Mouse (Mus musculus) layer of hippocampus, adult 9-10 months (tissue): Measurements from ENCODE around the gene Gja6.

Experiments used
- DNase-seq: peaks from one replicate; pipeline ENCODE4 v3.0.0; 2022; ENCODE audit warnings: low spot score

The Gja6 gene

DNA sequence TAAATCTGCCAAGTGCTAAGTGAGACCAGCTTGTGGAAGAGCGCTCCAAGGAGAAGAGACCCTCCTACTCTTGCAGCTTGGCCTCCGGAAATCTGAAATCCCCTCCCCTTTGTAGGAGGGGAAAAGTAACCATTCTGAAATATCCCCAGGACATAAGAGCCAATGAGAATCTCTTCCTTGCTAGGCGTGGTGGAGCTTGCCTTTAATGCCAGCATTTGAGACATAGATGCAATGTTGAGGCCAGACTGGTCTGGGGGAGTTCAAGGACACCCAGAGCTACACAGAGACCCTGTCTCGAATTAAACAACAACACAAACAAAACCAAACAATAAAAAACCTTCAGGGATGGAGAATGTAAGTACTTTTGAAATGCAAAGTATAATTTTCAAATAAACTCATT is at the start of gene Gja6:
Gene Gja6 (minus strand): TSS at position 101 of the 400 bp plus-strand sequence.
- no peak for DNase-seq

DNA sequence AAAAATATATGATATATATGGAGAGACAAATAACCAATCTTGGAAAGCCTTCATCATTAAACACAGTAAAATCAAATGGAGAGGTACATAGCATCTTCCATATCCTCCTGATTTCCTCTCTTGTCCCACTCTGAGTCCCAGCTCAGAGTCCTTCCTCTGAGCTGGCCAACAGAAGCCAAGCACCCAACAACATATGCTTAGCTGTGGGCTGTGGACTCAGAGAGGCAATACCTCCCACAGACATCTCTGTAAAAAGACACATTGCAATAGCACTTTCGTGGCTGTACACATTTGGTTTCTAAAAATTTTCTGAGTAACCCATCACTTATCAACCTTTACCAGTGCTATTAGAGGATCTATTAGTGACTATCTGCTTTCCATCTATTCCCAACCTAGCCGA is 42.7 kb upstream of the Gja6 start:
- no peak for DNase-seq

DNA sequence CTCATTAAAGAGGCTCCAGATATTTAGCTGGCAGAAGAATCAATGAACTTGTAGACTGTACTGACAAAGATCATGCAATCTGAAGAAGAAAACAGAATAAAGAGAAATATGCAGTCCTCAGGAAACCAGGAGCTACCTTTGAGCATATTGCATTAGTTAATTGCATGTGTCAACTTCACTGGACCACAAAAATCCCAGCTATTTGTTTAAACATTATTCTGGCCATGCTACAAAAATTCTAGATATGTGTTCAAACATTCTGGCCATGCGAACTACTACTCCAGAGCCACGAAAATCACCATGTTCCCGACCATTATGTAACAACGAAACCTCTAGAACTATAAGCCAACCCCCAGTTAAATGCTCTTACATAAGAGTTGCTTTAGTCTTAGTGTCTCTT is 37.9 kb upstream of the Gja6 start:
- no peak for DNase-seq

DNA sequence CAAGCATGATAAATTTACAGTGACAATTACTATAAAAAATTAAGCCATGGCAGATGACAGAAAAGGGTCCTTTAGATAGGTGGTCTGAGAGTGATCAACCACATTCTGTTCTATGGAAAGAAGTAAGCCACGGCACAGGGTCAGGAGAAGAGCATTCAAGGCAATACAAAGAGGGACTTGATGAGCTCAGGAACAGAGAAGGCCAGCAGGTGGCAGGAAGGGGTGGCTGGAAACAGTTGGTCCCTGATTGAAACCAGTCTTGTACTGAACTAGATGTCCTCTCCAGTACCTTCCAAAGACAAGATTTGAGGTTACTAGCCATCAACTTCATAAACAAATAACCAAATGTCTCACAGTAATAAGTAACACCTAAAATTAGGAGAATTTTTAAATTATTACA is 28.7 kb upstream of the Gja6 start:
- no peak for DNase-seq

DNA sequence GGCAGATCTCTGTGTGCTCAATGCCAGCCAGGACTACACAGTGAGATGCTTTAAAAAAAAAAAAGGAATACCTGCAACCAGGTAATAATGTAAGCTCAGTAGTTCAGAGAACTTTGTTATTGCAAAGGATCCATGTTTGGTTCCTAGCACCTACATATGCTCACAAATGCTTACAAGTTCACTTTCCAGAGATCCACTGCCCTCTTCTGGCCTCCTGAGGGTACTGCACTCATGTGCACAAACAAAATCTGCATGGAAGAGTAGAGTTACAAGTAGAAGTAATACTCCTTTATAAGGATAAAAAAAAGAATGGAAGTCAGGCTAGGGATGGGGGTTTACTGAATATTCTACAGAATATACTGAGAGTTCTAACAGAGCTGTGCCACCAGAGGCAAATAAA is 23.8 kb upstream of the Gja6 start:
- no peak for DNase-seq

DNA sequence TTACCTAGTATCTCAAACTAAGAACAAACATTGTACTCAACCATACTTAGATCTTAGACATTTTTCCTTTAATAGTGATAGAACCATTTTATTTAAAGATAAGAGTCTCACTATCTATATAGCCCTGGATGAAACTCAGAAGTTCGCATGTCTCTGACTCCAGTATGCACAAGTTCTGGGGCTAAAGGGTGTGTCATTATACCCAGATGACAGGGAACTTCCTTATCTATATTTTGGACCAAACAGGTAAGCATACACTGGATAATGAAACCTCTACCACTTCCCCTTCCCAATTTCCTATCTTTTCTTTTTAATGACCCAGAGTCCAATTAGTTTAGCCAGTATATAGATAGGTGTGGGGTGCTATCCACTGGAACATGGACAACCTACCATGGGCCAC is 22.0 kb upstream of the Gja6 start:
- no peak for DNase-seq

DNA sequence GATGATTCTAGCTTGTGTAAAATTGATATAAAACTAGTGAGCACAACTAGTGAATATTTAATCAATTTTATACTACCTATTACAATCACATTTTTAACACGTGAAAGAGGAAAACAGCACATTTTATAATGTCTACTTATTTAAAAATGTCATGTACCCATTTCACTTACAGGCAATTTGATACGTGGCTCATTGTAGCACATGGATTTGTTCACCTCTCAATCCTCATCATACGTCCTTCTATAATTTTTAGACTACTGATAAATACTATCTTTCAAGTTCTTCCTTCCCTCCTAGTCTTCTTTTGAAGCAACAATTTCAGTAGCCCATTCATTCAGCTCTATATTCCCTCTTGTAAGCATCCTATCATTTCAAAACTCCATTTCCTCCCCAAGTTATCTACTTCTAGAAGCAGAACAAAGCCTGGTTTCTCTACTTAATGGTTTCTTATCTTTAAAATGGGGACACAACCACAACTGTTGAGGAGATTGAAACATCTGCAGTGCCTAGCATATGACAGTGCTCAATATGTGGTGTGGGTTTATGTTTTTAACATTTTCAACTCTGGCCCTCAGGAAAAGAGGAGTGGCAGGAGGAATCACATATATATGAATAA is 12.3 kb upstream of the Gja6 start:
- no peak for DNase-seq

DNA sequence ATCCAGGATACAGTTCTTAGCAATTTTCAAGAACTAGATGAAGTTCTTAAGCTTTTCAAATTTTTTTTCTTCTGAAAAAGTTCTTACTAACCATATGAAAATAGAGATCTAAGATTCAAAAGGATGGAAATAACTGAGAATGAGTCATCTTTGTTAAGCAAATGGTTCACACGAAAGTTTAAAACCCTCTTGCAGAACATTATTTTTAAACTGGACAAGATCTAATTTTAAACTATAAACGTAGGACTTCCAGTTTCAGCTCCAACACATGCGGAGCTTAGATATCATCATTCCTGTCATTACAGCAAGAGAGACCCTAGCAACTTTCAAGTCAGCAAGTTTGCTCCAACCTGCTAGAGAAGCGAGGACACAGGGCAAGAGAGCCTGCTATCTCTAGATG is 375 bp downstream of the Gja6 start:
- no peak for DNase-seq

DNA sequence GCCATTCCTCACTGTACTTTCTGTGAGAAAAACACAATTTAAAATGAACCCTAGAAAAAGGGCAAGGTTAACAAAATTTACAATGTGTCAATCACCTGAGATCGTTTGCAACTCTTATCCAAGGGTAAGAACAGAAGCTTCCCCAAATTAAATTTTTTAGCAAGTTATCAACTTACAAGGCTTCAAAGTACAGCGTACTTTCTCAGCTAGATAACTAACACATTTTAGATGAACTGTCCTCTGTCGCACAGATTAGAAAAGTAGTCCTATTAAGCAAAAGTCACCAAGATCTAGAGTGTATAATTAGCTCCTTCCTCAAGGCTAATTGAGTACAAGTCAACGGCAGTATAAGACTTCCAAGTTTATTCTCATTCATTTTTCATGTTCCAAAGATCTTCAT is 939 bp downstream of the Gja6 start:
- no peak for DNase-seq

DNA sequence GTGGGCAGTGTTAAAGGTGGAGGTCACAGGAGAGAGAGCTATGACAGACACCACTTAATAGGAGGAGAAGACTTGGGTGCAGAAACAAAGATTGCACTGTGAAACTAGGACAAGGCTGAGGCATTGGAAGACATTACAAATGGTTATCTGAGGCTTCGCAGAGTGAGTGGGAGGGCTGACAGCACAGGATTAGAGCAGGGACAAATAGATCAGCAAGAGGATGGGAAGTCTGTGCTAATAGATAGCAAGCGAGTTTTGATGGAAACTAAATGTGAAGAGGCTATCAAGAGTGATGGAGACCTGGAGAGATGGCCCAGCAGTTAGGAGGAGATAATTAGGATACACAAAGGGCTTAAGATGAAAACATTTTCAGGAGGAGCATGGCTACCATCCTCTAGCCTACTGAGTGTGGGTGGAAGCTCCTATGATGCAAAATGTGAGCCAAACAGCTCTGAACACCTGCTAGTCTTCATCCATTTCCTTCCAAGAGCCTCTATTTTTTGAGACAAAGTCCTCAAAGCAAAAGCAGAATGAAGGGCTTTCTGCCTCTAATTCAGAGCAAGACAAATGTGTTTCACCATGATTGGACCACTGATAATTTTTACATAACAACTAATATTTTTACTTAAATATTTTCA is 1.7 kb downstream of the Gja6 start:
- no peak for DNase-seq

DNA sequence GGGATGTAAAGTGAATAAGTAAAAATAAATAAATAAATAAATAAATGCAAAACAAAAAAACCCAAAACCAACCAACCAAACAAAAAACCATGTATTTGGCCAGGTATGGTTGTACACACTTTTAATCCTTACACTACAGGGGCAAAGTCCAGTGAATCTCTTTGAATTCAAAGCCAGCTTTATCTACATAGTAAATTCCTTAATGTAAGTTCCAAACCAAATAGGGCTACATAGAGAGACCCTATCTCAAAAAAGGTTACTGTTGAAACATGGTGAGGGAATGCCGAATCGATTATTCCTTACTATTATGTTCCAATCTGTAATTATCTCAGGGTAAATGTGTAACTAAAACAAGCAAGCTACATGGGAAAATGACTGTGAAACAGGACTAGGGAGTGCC is 5.7 kb downstream of the Gja6 start:
- no peak for DNase-seq

DNA sequence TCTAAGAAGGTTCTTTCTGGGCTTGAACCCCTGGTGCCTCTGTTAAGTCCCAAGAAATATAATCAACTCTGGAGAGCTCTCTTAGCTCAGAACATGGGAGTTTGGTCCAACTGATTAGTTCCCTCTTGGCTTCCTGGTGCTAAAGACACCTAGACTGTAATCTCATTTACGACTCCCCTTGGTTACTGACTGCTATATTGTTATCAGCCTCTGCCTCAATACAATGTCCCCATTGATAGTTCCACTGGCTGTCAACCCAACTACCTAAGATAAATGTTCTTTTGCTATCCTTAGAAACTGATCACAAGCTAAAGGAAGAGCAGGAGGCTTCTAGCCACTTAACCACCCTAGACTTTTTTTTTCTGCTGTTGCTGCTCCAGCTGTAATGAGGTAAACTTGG is 14.8 kb downstream of the Gja6 start:
- no peak for DNase-seq

DNA sequence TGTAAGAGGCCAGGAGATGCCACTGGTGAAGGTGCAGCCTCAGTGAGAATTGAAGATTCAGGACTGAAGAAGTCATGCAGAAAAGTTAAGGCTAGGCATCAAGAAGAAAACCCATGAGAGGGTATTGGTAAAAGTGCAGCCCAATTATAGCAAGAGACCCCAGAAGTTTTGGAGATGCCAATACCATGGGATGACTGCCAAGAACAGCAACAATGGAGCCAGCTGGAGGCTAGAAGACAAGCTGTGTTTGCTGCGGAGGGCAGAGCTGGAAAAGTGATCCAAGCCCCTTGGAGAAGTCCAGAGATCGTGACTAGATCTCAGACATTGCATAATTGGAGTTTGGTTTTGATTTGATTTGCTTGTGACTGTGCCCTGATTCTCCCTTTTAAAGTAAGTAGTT is 20.6 kb downstream of the Gja6 start:
- no peak for DNase-seq

DNA sequence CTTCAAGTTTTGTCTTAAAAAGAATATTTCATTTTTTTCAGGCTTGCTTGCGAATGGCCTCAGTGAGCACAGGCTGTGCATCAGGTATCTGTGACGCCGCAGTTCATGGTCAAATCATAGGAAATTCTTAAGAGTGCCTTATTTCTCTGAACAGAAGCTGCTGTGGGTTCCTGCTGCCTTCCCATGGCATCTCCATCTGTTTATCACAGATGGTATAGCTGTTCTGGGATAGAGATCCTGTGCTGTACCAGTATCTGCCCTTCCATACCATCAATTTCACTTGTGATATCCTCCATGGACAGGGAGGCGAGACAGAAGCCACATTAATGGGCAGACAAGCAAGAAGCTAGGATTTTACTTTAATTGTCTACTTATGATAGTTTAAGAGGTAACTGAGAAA is 40.3 kb downstream of the Gja6 start:
- DNase-seq: no peak

DNA sequence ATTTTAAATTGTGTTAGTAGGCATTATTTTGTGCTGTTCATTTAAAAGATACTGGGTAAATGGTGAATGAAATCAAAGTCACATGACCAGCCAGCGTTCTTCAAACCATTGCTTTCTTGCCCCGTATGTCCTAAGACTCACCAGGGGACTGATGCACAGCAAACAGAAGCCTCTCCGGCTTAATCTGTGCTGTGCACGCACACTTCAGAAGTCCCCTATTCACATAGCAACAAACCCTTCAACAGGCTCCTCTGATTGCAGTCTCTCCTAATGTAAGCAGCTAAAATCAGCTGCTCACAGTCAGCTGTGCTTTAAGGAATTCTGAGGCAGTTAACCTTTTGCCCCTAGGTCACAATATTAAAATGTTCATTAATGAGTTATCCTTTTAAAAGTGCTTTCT is 41.8 kb downstream of the Gja6 start:
- DNase-seq: no peak

DNA sequence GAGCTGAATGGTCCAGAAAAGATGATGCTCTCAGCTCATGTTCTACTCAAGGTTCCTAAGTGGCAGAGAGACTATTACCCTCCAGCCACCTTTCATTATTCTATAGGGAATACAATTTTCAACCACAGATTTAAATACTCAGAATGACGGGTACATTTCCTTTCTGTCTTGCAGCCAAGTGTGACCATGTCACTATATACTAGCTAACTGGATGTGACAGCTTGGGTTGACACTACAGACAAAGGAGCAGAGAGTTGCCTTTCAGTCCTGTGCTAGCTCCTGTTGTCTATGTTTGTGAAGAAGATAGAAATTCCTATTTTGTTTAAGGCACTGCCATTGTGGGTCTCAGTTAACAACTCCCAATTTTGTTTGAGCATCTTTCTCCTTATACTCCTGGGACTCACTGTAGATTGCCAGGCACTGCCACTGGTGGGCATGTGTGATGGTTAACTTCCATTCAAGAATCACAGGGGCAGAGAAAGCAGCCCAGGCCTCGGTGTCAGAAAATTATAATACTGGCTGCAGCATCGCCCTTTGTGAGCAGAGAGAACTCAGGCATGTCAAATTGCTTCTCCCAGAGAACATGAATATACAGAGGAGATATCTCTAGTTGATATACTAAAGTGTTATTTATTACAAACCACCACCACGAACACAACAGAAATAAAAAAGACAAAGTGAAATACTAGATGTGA is 43.0 kb downstream of the Gja6 start:
- no peak for DNase-seq
